Mouse (Mus musculus) spleen, postnatal 36 days (tissue): Measurements from ENCODE around the gene Hp.
A peak's percentile ranks its signal among the peaks of the same experiment; 100 is the strongest.

Source experiments
- DNase-seq, 2 experiments: peaks; one replicate each; pipeline ENCODE4 v3.0.0; 2022; ENCODE audit warnings: low spot score in 2 of 2, mixed read lengths in 1 of 2

Gene Hp

DNA sequence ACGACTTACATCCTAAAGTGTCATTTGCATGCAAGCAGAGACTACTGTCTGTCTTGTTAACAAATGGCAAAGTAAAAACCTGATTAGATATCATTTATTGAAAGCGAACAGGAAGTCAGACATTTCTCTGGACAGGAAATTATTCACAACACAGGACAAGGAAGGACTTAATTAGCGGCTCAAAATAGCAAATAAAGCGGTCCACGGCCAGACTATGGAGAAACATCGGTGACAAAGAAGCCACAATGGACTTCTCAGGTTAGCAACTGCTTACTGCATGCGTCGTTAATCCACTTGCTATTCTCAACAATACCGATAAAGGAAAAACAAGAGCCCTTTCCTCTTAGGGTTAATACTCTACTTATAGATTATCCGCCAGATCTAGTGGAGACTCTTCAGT lies 14.2 kb downstream of the Hp start:
- no peak for DNase-seq

DNA sequence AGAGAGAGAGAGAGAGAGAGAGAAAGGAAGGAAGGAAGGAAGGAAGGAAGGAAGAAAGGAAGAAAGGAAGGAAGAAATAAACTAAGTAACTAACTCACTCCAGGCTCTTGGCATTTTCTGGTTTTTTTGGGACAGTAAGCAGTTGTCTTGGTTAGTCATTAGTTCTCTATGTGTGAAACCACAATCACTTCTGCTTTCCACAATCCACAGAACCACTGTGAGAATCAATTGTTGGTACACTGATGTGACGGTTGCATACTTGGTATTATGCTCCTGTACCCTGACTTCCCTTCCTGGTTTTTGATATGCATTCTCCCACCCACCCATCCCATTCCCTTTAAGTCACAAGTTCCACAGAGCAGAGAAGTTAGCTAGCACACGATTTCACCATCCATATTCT lies 15.1 kb downstream of the Hp start:
- DNase-seq = no peak

DNA sequence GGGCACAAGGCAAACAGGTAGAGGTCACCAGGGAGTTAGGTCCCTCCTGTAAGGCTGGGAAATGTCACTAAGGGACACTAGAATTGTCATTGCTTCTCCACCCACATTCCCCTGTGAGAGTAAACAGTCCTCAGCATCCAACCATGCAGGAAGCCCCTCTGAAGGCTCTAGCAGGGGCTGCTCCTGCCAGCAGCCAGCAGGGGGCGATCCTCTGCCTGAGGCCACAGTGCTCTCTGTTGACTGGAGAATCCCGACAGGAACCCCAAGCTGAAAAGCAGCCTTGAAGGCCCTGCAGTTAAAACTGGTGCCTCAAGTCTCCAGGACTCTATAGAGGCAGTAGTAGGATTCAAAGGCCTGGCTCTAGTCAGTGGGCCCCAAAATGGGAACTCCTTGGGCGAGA lies 27.3 kb downstream of the Hp start:
- no peak for DNase-seq

DNA sequence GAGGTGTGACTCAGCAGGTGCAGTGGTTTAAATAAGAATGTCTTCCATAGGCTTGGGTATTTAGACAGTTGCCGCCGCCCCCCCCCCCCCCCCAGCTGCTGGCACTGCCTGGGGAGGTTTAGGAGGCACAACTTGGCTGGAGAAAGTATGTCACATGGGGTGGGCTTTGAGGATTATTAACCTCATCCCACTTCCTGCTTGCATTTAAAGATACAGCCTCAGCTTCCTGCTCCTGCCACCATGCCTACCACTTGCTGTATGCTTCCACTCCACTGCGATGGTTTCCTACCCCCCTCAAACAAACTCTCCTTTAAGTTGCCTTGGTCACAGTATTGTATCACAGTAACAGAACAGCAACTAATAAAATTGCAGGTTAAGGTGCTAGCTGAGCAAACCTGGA lies 34.9 kb downstream of the Hp start:
- no peak for DNase-seq

DNA sequence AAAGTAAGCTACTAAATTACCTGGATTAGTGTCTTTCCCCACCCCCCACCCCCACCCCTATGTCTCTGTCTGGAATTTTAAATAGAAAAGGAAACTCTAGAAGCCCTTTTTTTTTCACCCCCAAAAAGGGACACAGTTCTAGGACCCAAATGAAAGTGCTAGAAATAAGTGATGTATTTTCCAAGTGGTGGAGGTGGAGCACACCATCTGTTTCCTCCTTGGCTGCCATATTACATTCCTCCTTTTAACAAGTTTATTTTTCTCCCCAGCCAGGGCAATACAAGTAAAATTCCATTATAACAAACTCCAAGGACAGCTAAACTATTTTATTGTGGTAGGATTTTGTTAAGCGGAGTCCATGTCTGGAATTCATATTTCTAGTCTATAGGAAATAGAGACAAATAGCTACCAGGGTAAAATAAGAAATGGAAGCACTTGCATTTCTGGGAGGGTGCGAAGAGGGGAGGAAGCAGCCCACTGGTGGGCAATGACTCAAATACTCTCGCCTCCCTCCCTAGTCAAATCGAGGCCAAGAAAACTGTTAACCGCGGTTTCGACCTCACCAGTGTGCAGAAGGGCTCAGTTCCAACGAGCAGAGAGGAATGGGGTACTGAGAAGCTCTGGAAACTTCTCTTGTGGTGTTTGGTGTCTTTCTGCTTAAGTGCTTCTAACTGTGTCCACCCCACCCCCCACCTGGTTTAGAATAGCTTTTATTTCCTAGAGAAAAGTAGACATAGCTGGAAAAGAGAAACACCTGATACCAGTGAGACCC lies 36.0 kb downstream of the Hp start:
- no peak for DNase-seq

DNA sequence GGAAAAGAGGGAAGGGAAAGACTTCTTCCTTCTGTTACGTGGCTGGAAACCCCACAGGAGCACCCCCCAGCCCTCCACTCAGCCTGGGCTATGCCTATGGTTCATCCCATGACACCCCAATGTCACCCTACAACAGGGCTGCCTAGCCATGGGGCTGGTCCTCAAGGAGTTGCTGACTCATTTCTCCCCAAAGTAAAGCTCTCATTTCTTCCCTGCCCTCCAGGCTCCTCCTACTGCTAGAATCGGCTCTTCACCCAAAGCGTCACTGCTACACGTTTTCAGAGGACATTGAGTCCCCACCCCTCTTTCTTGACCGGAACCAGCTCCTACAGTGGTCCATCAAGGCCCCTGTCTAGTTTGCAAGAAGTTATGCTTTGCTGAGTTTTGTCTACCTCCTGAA lies 36.8 kb downstream of the Hp start:
- no peak for DNase-seq

DNA sequence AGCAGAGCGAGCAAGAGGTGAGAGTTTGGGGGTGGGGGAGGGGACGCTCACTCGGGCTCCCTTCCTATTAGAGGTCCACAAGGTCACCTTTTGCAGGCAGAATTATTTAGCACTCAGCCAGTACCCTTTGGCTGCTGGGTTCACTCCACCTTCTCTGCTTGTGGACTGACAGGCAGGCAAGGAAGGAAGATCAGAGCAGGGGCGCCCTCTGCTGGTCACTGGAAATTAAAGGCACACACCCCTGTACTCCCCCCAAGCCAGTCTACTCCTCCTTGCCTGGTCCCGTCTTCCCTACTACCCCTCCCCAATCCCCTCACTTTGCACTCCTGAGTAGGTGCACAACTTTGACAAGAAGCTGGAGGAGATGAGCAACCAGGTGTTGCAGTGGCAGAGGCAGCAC lies 42.3 kb downstream of the Hp start:
- peak; percentile 21 to 30 for DNase-seq

DNA sequence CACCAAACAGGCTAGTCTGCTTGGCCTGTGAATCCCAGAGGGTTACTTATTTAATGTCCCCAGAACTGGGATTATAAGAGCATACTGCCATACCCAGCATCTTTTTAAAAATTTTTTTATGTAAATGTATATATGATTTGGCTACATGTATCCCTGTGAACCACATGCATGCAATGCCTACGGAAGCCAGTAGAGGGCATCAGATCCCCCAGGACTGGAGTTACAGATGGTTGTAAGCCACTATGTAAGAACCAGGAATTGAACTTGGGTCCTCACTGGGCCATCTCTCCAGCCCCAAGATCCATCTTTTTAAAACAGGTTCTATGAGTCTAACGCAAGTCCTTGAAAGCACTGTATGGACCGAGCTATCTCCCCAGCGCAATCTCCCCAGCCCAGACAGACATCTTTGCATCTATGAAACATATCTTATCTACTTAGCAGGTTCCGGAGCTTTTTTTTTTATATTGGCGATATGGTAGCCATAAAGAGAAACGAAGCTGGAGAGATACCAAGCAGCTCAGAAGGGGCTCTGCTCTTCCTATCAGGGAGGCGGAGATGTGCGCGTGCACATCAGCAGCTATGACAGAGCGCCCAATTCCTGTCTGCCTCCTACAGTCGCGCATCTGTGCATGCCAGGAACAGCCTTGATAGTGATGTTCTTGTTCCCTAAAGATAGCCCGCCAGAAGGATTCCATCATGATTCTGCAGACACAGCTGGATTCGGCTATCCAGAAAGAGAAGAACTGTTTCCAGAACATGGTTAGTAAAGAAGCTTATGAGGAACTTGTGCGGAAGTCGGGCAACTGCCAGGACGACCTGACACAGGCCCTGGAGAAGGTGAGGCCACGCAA lies 43.6 kb downstream of the Hp start:
- no peak for DNase-seq
